Mouse (Mus musculus): ENCODE measurements around the gene Epo. TPM values are rescaled to one million over a fixed set of nuclear protein-coding genes. Genes with fewer than 3 reads are reported as not detected.

Epo gene
- total and polyA plus RNA-seq, 3 experiments: not detected

- H3K36me3 ChIP-seq (replicated peaks in 1 of 2; ENCODE audit: control insufficient read depth in 1 of 2, insufficient read depth in 1 of 2, low read length in 1 of 2): peaks cover 85 to 98% of the 10 kb centered on the region in 2 experiments
- H3K79me2 ChIP-seq (replicated peaks; ENCODE audit: control insufficient read depth, extremely low read depth, insufficient read depth, poor library complexity, severe bottlenecking): no peaks in the 10 kb centered on the region
- H3K27me3 ChIP-seq (replicated peaks): no peaks in the 10 kb centered on the region
- no peaks in the 10 kb centered on the region for H3K9me3 ChIP-seq (replicated peaks; ENCODE audit: low read length)
- H3K4me2 ChIP-seq (ENCODE audit: insufficient read depth, low read depth, poor library complexity, severe bottlenecking): no peak overlapping the region
- dilution Hi-C loops (cut with MboI; ENCODE audit: extremely low pct_ligation_motif_present, extremely low pct_unique_long_range_greater_than_20kb, low sequenced_read_pairs): no loop called here
- no peak overlapping the region for H3K9ac ChIP-seq (ENCODE audit: insufficient read depth, low read depth)
- H3K27ac ChIP-seq (ENCODE audit: insufficient read depth, low read depth): no peak overlapping the region
- peaks cover 0 to 13% of the 10 kb centered on the region in 2 experiments; a peak in 2 of 4 replicates for H3K4me1 ChIP-seq (ENCODE audit: control insufficient read depth in 1 of 2, insufficient read depth in 2 of 2)
- no peak overlapping the region for H3K4me3 ChIP-seq (replicated peaks in 1 of 3; ENCODE audit: low read depth in 2 of 3, low read length in 2 of 3, poor library complexity in 1 of 3)
- in situ Hi-C loops (cut with MboI; ENCODE audit: low pct_ligation_motif_present, low pct_unique_long_range_greater_than_20kb, low sequenced_read_pairs): loop anchor here (25.0 kb wide), 1 partner anchor 240 kb away; no protein-coding TSS in a partner anchor
- no peak for DNase-seq (ENCODE audit: extremely low read depth)
- TF ChIP-seq GABPA (IDR thresholded peaks at IDR 0.05; ENCODE audit: insufficient replicate concordance, low read depth, low read length): no peak
- TF ChIP-seq BHLHE40 (IDR thresholded peaks at IDR 0.05; ENCODE audit: low read depth, low read length): no peak
- TF ChIP-seq TCF12 (IDR thresholded peaks at IDR 0.05; ENCODE audit: low read depth, low read length): no peak
Measured at GRCm38 (mm10) chr5:137522711-137523110, 10.3 kb downstream of the Epo start.

DNA sequence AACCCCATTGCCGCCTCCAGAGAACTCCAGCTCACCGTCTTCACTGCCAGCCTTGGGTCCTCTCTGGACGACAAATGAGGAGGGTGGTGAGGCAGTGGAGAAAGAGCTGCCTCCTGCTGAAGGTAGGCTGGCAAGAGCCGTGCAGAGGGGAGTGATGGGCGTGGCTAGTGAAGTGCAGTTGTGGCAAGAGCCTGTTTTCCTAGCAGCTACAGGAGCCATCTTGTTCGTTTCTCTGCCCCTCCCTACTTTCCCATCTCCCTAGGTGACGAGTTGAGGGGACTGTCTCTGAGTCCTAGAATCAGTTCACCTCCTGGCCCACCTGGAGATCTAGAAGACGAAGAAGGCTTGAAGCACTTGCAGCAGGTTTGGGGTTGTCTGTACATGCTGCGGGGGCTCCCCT is 11.2 kb downstream of the Epo start:
- H3K36me3 ChIP-seq (replicated peaks in 1 of 2; ENCODE audit: control insufficient read depth in 1 of 2, insufficient read depth in 1 of 2, low read length in 1 of 2): peaks cover 81 to 98% of the 10 kb centered on the region in 2 experiments
- no peaks in the 10 kb centered on the region for H3K9me3 ChIP-seq (replicated peaks; ENCODE audit: low read length)
- dilution Hi-C loops (cut with MboI; ENCODE audit: extremely low pct_ligation_motif_present, extremely low pct_unique_long_range_greater_than_20kb, low sequenced_read_pairs): no loop called here

DNA sequence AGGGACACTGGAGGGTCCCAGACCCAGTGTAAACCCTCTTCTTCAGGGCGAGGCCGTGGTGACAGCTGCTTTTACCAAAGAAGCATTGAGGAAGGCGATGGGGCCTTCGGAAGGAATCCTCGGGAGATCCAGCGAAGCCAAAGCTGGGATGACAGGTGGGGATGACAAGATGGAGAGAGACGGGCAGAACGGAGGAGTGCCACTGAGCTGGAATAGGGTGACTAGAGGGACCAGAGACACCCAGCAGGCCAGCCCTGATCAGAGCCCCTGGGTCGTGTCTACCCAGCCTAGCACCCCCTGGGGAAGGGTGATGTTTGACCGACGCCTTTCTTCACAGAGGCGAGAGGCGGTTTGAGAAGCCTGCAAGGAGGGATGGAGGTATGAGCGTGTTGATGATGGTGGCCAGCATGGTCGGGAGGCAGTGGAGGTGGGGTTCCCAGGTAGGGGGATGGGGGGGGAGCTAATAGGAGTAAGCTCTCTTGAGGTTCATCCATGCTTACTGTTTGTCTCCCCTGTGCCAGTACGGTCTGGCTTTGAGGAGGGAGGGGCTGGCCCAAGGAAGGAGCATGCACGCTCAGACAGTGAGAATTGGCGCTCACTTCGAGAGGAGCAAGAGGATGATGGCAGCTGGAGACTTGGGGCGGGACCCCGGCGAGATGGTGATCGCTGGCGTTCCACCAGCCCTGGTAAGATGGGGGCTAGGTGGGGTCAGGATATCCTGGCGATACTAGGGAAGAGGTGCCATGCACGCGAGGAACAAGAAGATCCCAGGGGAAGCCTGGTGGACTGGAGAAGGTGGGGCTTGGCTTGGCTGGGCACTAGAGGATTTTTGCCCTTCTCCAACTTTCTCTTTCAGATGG is 13.1 kb downstream of the Epo start:
- no peak overlapping the region for H3K9ac ChIP-seq (ENCODE audit: insufficient read depth, low read depth)
- DNase-seq (ENCODE audit: extremely low read depth): no peak
- H3K4me3 ChIP-seq (replicated peaks in 1 of 3; ENCODE audit: low read depth in 2 of 3, low read length in 2 of 3, poor library complexity in 1 of 3): no peak overlapping the region
- no peak overlapping the region for H3K27ac ChIP-seq (ENCODE audit: insufficient read depth, low read depth)
- TF ChIP-seq JUN (IDR thresholded peaks at IDR 0.05; ENCODE audit: insufficient read depth, low read depth, low read length) (no peak), USF2 (conservative IDR thresholded peaks at IDR 0.05; ENCODE audit: low read depth, low read length) (no peak), ZKSCAN1 (IDR thresholded peaks at IDR 0.05; ENCODE audit: borderline replicate concordance, low read depth, low read length) (no peak), MAZ (IDR thresholded peaks at IDR 0.05; ENCODE audit: low read depth, low read length) (no peak), SIN3A (IDR thresholded peaks at IDR 0.05; ENCODE audit: low read length) (no peak), MXI1 (IDR thresholded peaks at IDR 0.05; ENCODE audit: low read depth, low read length) (no peak), ELF1 (IDR thresholded peaks at IDR 0.05; ENCODE audit: low read depth, low read length) (no peak), UBTF (IDR thresholded peaks at IDR 0.05; ENCODE audit: low read depth, low read length) (no peak), CHD2 (IDR thresholded peaks at IDR 0.05; ENCODE audit: low read length) (no peak), IRF4 (IDR thresholded peaks at IDR 0.05; ENCODE audit: low read depth, low read length) (no peak), MAX (IDR thresholded peaks at IDR 0.05; ENCODE audit: low read length) (no peak), MYC (IDR thresholded peaks at IDR 0.05; ENCODE audit: low read depth, low read length) (no peak), POLR2A (IDR thresholded peaks at IDR 0.05; ENCODE audit: low read depth, low read length) (no peak), ZNF384 (IDR thresholded peaks at IDR 0.05; ENCODE audit: low read depth, low read length) (no peak), ZMIZ1 (IDR thresholded peaks at IDR 0.05; ENCODE audit: low read depth, low read length) (no peak), NRF1 (IDR thresholded peaks at IDR 0.05; ENCODE audit: low read depth, low read length) (no peak), JUND (conservative IDR thresholded peaks at IDR 0.05; ENCODE audit: low read depth, low read length) (no peak), PAX5 (IDR thresholded peaks at IDR 0.05; ENCODE audit: low read length) (no peak)
- peaks cover 5% of the 10 kb centered on the region; the same call in 1 of the 2 replicates for H3K79me2 ChIP-seq (replicated peaks; ENCODE audit: control insufficient read depth, extremely low read depth, insufficient read depth, poor library complexity, severe bottlenecking)
- peaks cover 65 to 89% of the 10 kb centered on the region in 2 experiments for H3K36me3 ChIP-seq (replicated peaks in 1 of 2; ENCODE audit: control insufficient read depth in 1 of 2, insufficient read depth in 1 of 2, low read length in 1 of 2)
- peaks cover 0 to 12% of the 10 kb centered on the region in 2 experiments; a peak in 2 of 4 replicates for H3K4me1 ChIP-seq (ENCODE audit: control insufficient read depth in 1 of 2, insufficient read depth in 2 of 2)
- H3K9me3 ChIP-seq (replicated peaks; ENCODE audit: low read length): no peaks in the 10 kb centered on the region
- no peak overlapping the region for H3K4me2 ChIP-seq (ENCODE audit: insufficient read depth, low read depth, poor library complexity, severe bottlenecking)
- H3K27me3 ChIP-seq (replicated peaks): no peaks in the 10 kb centered on the region
- in situ Hi-C loops (cut with MboI; ENCODE audit: low pct_ligation_motif_present, low pct_unique_long_range_greater_than_20kb, low sequenced_read_pairs) (loop anchor here (25.0 kb wide), 1 partner anchor 242 kb away; no protein-coding TSS in a partner anchor), dilution Hi-C loops (cut with MboI; ENCODE audit: extremely low pct_ligation_motif_present, extremely low pct_unique_long_range_greater_than_20kb, low sequenced_read_pairs) (no loop called here)

More for the DNA sequence above, 11.2 kb downstream of the Epo start:
- TF ChIP-seq CHD2 (IDR thresholded peaks at IDR 0.05; ENCODE audit: low read length): no peak
- TF ChIP-seq CTCF (conservative IDR thresholded peaks at IDR 0.05 in 1 of 2, IDR thresholded peaks at IDR 0.05 in 1 of 2; ENCODE audit: low read depth in 2 of 2, low read length in 2 of 2): no peak
- no peak for TF ChIP-seq E2F4 (IDR thresholded peaks at IDR 0.05; ENCODE audit: insufficient replicate concordance, low read depth, low read length)
- TF ChIP-seq PAX5 (IDR thresholded peaks at IDR 0.05; ENCODE audit: low read length): no peak
- TF ChIP-seq RAD21 (IDR thresholded peaks at IDR 0.05; ENCODE audit: low read depth, low read length): no peak
- no peak for TF ChIP-seq POLR2AphosphoS2 (IDR thresholded peaks at IDR 0.05; ENCODE audit: low read depth, low read length)
- TF ChIP-seq BHLHE40 (IDR thresholded peaks at IDR 0.05; ENCODE audit: low read depth, low read length): no peak
- no peak for TF ChIP-seq MAFK (IDR thresholded peaks at IDR 0.05; ENCODE audit: insufficient replicate concordance, low read length)
- TF ChIP-seq MAZ (IDR thresholded peaks at IDR 0.05; ENCODE audit: low read depth, low read length): no peak
- no peaks in the 10 kb centered on the region for H3K27me3 ChIP-seq (replicated peaks)
- DNase-seq (ENCODE audit: extremely low read depth): no peak
- no peak overlapping the region for H3K4me3 ChIP-seq (replicated peaks in 1 of 3; ENCODE audit: low read depth in 2 of 3, low read length in 2 of 3, poor library complexity in 1 of 3)
- H3K4me2 ChIP-seq (ENCODE audit: insufficient read depth, low read depth, poor library complexity, severe bottlenecking): no peak overlapping the region
- peaks cover 0 to 13% of the 10 kb centered on the region in 2 experiments; a peak in 2 of 4 replicates for H3K4me1 ChIP-seq (ENCODE audit: control insufficient read depth in 1 of 2, insufficient read depth in 2 of 2)
- in situ Hi-C loops (cut with MboI; ENCODE audit: low pct_ligation_motif_present, low pct_unique_long_range_greater_than_20kb, low sequenced_read_pairs): loop anchor here (25.0 kb wide), 1 partner anchor 240 kb away; no protein-coding TSS in a partner anchor
- H3K9ac ChIP-seq (ENCODE audit: insufficient read depth, low read depth): no peak overlapping the region
- no peak overlapping the region for H3K27ac ChIP-seq (ENCODE audit: insufficient read depth, low read depth)
- H3K79me2 ChIP-seq (replicated peaks; ENCODE audit: control insufficient read depth, extremely low read depth, insufficient read depth, poor library complexity, severe bottlenecking): no peaks in the 10 kb centered on the region
